Mouse (Mus musculus) embryo, embryonic 11.5 days (tissue): ENCODE results near the gene Gng12.
"Not testable (repeated sequence)": the region's sequence is repeated elsewhere in the genome, so short reads cannot be mapped to it uniquely, and the experiment has no call there.

Experiments
- DNase-seq: peaks from one replicate; pipeline ENCODE4 v3.0.0-alpha.2; 2012; ENCODE audit warnings: low read depth, low spot score

Gng12 gene

GRCm38 (mm10) chr6:66896119-66896920 lies at the start of gene Gng12:
Gng12 (plus strand) TSS chr6:66896397.
- peak; percentile 46 for DNase-seq

DNA sequence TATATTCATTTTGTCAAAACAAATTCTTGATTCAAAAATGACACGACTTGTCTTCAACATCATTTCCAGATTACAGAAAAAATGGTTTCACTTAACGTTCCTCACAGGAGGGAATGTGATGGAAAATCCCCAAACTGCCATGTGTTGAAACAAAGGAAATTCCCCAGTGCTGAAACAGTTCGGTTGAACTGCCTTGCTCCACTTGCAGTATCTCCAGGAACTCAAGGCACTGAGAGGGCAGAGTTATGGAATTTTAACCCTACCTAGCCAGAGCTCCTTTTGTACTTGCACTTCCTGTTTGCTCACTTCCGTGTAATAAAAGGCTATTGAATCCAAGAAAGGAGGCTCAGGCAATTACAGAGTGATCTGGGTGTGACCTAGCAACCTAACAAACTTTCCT lies 47.3 kb upstream of the Gng12 start:
- DNase-seq: no peak

DNA sequence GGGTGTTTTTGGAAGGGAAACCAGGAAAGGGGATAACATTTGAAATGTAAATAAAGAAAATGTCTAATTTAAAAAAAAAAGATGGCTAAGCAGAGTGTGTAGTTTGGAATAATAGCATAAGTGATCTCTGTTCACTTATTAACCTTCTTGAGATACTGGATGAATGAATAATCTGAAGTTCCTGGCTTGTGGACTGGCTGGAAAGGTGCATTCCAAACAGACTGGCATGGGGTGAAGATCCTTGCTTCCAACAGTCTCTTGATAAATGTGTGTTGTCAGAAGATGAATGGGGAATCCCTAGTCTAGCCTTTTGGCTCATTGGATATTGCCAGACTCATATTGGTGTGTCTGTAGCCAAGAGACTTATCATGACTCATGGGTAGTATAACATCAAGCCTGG lies 40.0 kb upstream of the Gng12 start:
- DNase-seq: no peak

DNA sequence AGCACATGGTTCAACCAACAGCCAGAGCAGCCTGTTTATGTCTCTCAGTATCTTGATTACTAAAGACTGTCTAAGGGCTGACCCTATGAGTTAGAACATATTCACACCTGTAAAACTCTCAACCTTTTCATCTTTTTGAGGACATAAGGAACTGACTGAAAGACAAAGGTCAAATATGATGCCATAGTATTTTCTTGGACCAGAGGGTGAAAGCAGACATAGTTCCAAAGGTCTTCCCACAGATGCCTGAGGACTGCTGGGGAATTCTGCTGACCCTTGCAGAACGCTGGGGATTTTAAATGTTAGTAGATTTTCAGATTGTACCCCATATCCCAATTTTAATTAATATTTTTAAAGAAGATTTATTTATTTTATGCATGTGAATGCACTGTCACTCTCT lies 37.8 kb upstream of the Gng12 start:
- no peak for DNase-seq

DNA sequence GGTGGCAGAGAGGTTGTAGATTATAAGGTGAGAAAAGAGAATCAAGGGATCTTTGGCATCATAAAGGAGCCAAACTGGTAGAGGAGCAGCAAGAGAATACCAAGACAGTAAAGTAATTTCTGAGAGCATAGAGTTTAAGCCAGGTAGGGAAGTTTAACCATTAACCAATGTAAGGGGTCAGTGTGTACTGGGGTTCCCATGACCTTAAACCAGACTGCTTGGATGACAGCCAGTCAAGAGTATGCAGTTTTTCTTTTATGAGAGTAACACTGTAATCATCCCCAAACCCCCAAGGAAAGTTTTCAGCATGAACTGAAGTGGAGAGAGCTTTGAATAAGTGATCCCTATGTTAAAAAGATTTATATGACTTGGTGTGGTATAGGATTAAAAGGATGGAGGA lies 36.8 kb upstream of the Gng12 start:
- DNase-seq: no peak

- DNase-seq: no peak
These were observed 31.7 kb upstream of the Gng12 start for GRCm38 (mm10) chr6:66864463-66864862.

DNA sequence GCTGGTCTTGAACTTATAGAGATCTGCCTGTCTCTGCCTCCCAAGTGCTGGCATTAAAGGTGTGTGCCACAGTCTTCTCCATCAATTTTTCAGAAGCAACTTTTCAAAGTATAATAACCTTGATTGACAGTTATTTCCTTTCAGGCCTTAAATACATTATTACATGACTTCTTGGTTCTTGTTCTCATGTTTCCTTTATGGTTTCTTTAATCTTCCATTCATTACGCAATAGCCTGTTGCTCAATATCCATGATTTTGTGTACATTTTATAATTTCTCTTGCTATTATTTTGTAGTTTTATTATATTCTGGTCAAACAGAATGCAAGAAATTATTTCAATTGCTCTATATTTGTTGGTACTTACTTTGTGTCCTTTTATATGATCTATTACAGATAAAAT lies 29.9 kb upstream of the Gng12 start:
- DNase-seq: no peak

GRCm38 (mm10) chr6:66877048-66877447 lies 19.1 kb upstream of the Gng12 start:
- DNase-seq: not testable (repeated sequence)

DNA sequence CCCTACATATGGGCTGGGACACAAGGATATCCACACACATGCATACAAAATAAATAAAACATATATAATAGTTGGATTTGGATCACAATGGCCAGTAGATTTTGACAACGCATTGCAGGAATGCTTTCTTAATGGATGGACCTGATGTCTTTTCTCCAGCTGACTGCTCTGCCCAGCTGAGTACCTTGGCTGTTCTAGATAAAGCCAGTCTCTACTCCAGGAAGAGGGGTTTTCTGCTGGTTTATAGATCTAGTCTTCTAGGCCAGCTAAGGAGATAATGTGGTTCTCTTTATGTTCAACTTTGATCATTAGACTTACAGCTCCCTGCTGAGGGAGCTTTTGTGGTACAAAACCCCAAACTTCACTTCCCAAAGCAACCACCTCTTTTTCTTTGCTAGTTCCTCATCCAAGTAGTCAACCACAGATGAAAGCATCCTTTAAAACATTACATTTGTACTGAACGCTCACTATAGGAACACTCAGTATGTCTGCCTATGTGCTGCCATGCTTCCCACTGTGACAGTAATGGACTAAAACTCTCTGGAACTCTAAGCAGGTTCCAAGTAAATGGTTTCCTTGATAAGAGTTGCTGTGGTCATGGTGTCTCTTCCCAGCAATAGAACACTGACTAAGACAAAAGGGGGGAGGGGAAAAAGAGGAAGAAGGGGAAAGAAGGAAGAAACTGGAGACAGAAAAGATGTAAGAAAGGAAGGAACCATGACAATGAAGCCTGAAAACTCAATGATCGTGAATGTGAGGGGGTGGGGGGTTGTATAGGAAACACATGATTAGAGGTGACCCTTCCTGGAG lies 5.6 kb upstream of the Gng12 start:
- no peak for DNase-seq

GRCm38 (mm10) chr6:66893950-66894349 lies 2.2 kb upstream of the Gng12 start:
- no peak for DNase-seq

- DNase-seq: no peak
These were observed 1.2 kb upstream of the Gng12 start for GRCm38 (mm10) chr6:66894999-66895398.

DNA sequence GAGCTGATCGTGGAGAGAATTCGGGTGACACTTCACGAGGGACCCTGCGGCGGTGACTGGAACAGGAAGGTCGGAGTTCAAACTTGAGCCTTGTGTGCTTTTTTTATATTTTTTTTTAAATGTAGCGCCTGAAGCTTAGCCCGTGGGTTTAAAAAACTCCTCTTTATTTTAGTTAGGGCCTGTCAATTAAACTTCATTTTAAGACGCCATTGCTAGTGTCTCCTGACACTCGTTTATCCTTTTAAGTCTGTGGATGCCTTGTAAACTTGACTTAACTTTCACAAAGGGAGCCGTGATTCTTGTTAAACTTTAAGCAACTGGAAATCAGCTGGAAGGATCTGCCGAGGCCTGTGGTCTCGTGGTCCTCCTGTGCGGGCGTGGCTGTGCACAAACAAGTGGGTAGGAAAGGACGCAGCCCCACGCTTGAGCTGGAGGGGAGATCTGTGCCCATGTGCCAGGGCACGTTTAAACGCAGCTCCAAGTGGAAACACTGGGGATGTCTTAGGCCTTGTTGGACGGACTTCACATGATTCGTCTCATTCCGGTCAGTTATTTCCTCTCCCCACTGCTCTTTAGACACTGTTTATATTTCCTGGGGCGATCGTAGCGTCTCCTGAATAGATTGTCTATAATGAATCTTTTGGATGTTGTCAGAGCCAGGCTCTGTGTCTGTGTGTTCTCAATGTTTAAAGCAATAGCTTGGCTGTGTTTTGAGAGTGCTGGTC lies 886 bp downstream of the Gng12 start:
- peak; percentile 17 for DNase-seq

- no peak for DNase-seq
These were observed 1.8 kb downstream of the Gng12 start for GRCm38 (mm10) chr6:66897994-66898393.

DNA sequence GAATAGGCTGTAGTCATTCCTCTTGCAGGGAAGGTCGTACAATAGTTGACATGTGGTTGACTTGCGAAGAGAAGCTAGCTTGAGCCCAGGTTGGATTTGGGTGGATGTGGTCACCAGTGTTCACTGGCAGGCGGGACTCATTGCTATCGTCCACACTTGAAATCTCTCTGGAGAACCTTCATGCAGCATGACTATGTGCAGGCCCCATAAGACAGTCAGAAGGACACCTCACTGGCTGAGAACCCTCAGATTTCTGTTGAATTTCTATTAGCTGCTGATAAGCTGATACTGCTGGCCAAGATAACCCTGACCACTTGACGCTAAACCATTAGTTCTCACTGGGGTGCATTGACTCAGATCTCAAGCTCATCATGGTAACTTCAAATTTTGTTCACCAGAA lies 5.7 kb downstream of the Gng12 start:
- DNase-seq: no peak

DNA sequence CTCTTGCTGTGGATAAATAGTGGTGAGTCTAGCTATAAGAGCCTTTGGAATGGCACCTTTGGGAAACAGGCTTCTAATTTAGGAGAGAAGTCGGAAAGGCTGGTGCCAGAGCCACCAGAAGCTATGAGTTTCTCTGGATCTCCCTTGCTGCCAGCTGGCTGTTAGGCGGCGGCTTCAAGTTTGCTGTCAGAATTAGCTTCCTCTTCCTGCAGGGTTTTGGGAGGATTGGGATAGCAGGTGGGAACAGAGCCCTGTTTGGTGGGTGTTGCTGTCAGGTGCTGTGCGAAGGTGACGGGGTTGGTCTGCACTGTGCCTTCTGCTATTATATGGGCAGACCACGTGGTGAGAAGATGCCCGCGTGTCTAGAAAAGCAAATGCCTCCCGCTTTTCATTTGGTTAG lies 7.0 kb downstream of the Gng12 start:
- DNase-seq: no peak

DNA sequence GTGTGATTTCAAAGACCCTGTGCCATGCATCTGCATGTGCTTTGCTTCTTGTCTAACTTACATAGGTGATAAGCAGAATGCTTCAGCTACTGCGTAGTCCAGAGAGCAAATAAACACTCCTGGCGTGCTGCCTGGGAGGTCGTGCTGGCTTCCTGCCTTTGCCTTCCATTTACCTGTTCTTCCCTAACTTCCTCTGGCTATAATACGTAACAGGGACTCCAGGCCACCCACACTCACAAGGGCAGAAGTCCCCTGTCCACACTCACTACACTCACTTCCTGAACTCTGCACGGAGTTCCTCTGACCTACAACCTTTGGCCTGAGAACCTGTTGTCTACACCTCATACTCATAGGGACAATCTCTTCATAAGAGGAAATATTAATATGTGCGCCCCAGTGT lies 7.5 kb downstream of the Gng12 start:
- no peak for DNase-seq

DNA sequence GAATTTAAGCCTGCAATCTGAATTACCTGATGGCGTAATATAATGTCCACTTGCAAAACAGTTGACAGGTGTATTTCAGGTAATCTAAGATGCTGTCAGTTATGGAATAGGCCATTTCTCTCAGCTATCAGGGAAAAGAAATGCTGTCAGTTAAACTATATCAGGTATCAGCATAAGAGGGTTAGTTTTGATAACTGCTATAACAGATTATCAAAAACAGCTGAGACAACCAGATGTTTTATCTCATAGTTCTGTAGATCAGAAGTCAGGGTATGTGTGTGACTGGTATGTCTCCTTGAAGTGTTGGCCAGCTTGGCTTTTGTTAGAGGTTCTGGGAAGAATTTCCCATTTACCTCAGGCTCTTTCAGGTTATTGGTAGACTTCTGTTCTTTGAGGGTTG lies 10.0 kb downstream of the Gng12 start:
- DNase-seq: no peak

DNA sequence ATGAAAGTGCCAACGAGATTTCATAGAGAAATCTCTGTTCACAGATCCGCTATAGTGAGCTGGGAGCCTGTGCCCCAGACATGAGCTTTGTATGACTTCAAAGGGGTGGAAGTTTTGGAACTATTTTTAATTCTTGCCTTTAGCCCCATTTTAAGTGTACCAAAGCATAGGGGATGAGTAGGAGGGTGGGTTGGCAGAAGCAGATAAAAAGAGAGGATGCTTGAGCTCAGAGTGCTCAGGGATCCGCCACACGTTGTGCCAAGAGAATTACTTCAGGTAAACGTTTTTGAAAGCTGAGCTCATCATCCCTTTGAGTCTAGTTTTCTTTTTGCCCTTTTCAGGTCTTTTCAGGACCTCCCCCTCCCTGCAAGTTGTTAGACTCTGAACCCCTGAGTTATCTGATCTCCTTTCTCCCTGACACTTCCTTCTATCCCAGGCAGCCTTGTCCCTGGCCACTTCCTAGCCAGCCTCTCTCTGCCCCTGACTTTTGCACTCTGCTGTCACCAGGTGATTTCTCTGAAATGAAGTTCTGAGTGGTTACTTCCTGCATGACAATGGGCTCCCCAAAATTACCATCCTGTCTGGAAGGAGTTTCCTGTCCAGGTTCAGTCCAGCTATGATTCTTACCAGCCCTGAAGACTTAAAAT lies 12.3 kb downstream of the Gng12 start:
- no peak for DNase-seq

GRCm38 (mm10) chr6:66910493-66911435 lies 14.6 kb downstream of the Gng12 start:
- no peak for DNase-seq

- DNase-seq: no peak
These were observed 17.2 kb downstream of the Gng12 start for GRCm38 (mm10) chr6:66913355-66913754.

GRCm38 (mm10) chr6:66915592-66915991 lies 19.4 kb downstream of the Gng12 start:
- no peak for DNase-seq
